In genomic region chr10:126979121-126979635, GRCm38 (mm10) we compare ENCODE assay signal across 7 mouse cellular contexts. TPM values are rescaled to one million over a fixed set of nuclear protein-coding genes. Genes with fewer than 3 reads are reported as not detected.
DNase-seq lines count a peak whose midpoint lies in the region; ATAC-seq and TF ChIP-seq lines count a peak whose summit lies in the region.

No protein-coding gene starts in this region.

- in situ Hi-C loops in Patski (cut with MboI; ENCODE audit: low pct_unique_long_range_greater_than_20kb) = no loop called here

- peak overlapping the region; percentile 91 for H3K4me2 ChIP-seq in embryonic facial prominence, embryonic 14.5 days (ENCODE audit: low read depth, low read length)
- H3K4me2 ChIP-seq in stomach, postnatal 0 days (replicated peaks; ENCODE audit: low read depth) = peak overlapping the region; percentile 83

- TF ChIP-seq CTCF in E14TG2a.4 (conservative IDR thresholded peaks at IDR 0.05; ENCODE audit: low read length) = no peak
- TF ChIP-seq CTCF in Patski (IDR thresholded peaks at IDR 0.05) = no peak
- no peak for TF ChIP-seq CTCF in stomach, postnatal 0 days (IDR thresholded peaks at IDR 0.05; ENCODE audit: low read depth)

- 0% methylated on average over 6 of the region's 62 CpGs for WGBS in embryonic facial prominence, embryonic 14.5 days
- under 1% methylated on average over 54 of the region's 62 CpGs for WGBS in midbrain, embryonic 10.5 days
- WGBS in stomach, postnatal 0 days = 4% methylated on average over 15 of the region's 62 CpGs

- H3K4me1 ChIP-seq in E14TG2a.4 (replicated peaks; ENCODE audit: low read depth, low read length) = peaks cover 82% of the 10 kb centered on the region
- peaks cover 42% of the 10 kb centered on the region for H3K4me1 ChIP-seq in embryonic facial prominence, embryonic 14.5 days (ENCODE audit: control insufficient read depth, insufficient read depth, low read length)
- peaks cover 64% of the 10 kb centered on the region for H3K4me1 ChIP-seq in midbrain, embryonic 10.5 days
- peaks cover 14% of the 10 kb centered on the region for H3K4me1 ChIP-seq in stomach, postnatal 0 days (replicated peaks; ENCODE audit: control insufficient read depth, insufficient read depth)

- no peaks in the 10 kb centered on the region for H3K9me3 ChIP-seq in E14TG2a.4 (ENCODE audit: low read length)
- H3K9me3 ChIP-seq in embryonic facial prominence, embryonic 14.5 days (ENCODE audit: control insufficient read depth, low read length) = no peaks in the 10 kb centered on the region
- no peaks in the 10 kb centered on the region for H3K9me3 ChIP-seq in midbrain, embryonic 10.5 days (replicated peaks)
- no peaks in the 10 kb centered on the region for H3K9me3 ChIP-seq in stomach, postnatal 0 days (ENCODE audit: control insufficient read depth, low read length)

- H3K4me3 ChIP-seq in E14TG2a.4 (replicated peaks; ENCODE audit: low read length) = peak overlapping the region; percentile 91
- H3K4me3 ChIP-seq in embryonic facial prominence, embryonic 14.5 days (ENCODE audit: low read depth, low read length) = peak overlapping the region; percentile 98
- peak overlapping the region; percentile 99 for H3K4me3 ChIP-seq in midbrain, embryonic 10.5 days
- H3K4me3 ChIP-seq in stomach, postnatal 0 days (ENCODE audit: low read depth, low read length) = peak overlapping the region; percentile 97

- intact Hi-C loops in heart, postnatal 10 days (cut with DNase I) = no loop called here

- CTCF ChIA-PET in Patski (lab: Charles Lee) = no interaction called here

- H3K27ac ChIP-seq in embryonic facial prominence, embryonic 14.5 days (replicated peaks; ENCODE audit: low read depth, low read length) = peak overlapping the region; percentile 99
- H3K27ac ChIP-seq in midbrain, embryonic 10.5 days (replicated peaks) = peak overlapping the region; percentile 98
- H3K27ac ChIP-seq in stomach, postnatal 0 days (replicated peaks) = peak overlapping the region; percentile 100

- peak overlapping the region; percentile 98 for H3K9ac ChIP-seq in embryonic facial prominence, embryonic 14.5 days (ENCODE audit: low read depth, low read length)
- H3K9ac ChIP-seq in stomach, postnatal 0 days (ENCODE audit: low read length) = peak overlapping the region; percentile 99

- no peak for DNase-seq in Patski (ENCODE audit: low read depth, low spot score)
- DNase-seq in embryonic facial prominence, embryonic 14.5 days (ENCODE audit: low spot score) = no peak
- peak; percentile 80 to 81 for DNase-seq in heart, postnatal 10 days
- DNase-seq in kidney, postnatal 4 days = peak; percentile 84 to 90
- DNase-seq in midbrain, embryonic 10.5 days (ENCODE audit: low spot score) = peak; percentile 61
- DNase-seq in stomach, postnatal 0 days (ENCODE audit: low spot score) = peak; percentile 66

- peaks cover 24% of the 10 kb centered on the region for H3K36me3 ChIP-seq in E14TG2a.4 (ENCODE audit: insufficient read depth, low read length)
- H3K36me3 ChIP-seq in embryonic facial prominence, embryonic 14.5 days (ENCODE audit: control insufficient read depth, insufficient read depth, low read length) = peaks cover 7% of the 10 kb centered on the region; the same call in 1 of the 2 replicates
- H3K36me3 ChIP-seq in midbrain, embryonic 10.5 days = no peaks in the 10 kb centered on the region; the same call in none of the 2 replicates
- H3K36me3 ChIP-seq in stomach, postnatal 0 days (ENCODE audit: control insufficient read depth, insufficient read depth, low read length) = peaks cover 4% of the 10 kb centered on the region; the same call in 1 of the 2 replicates

- ATAC-seq in Patski = peak; percentile 15
- no peak for ATAC-seq in embryonic facial prominence, embryonic 14.5 days (ENCODE audit: low read depth)
- ATAC-seq in stomach, postnatal 0 days (ENCODE audit: low FRiP score, low TSS enrichment) = peak; percentile 4; the same call in 1 of the 2 replicates

- POLR2A ChIA-PET in Patski (lab: Charles Lee) = no interaction called here

- TF ChIP-seq EP300 in stomach, postnatal 0 days (optimal IDR thresholded peaks at IDR 0.05) = no peak

- H3K27me3 ChIP-seq in E14TG2a.4 (ENCODE audit: insufficient read depth, low read length) (peaks cover 6% of the 10 kb centered on the region), Patski (no peaks in the 10 kb centered on the region)
- H3K27me3 ChIP-seq in embryonic facial prominence, embryonic 14.5 days (replicated peaks; ENCODE audit: control insufficient read depth, insufficient read depth, low read length) = no peaks in the 10 kb centered on the region
- H3K27me3 ChIP-seq in midbrain, embryonic 10.5 days (ENCODE audit: low read depth, poor library complexity, severe bottlenecking) = peaks cover 17% of the 10 kb centered on the region
- no peaks in the 10 kb centered on the region for H3K27me3 ChIP-seq in stomach, postnatal 0 days (ENCODE audit: control insufficient read depth, insufficient read depth, low read length)

RNA-seq across cellular contexts. Expression of gene Ctdsp2, which starts 0.7 kb away (rescaled TPM):
- 101 TPM for polyA plus RNA-seq in Patski (2021)
- polyA plus RNA-seq in embryonic facial prominence, embryonic 14.5 days (2014; fragmentation: Nextera tagmentation; extraction: Ambion mirVana) = 109 and 116 TPM in 2 replicates
- total RNA-seq in heart, postnatal 10 days (2021) = 100 to 1,000 TPM; 131 to 149 TPM
- polyA plus RNA-seq in midbrain, embryonic 10.5 days (2016; fragmentation: Nextera tagmentation; extraction: Ambion mirVana) = 36.8 and 39.3 TPM in 2 replicates
- polyA plus RNA-seq in stomach, postnatal 0 days (2015; fragmentation: Nextera tagmentation; extraction: Ambion mirVana) = 29.1 and 33.0 TPM in 2 replicates

RNA-seq across cellular contexts. Expression of gene Avil, which starts 21.3 kb away (rescaled TPM):
- 0.09 TPM for polyA plus RNA-seq in Patski (2021)
- polyA plus RNA-seq in embryonic facial prominence, embryonic 14.5 days (2014; fragmentation: Nextera tagmentation; extraction: Ambion mirVana) = 7.8 and 9.0 TPM in 2 replicates
- under 1 TPM; 0.14 to 0.17 TPM for total RNA-seq in heart, postnatal 10 days (2021)
- polyA plus RNA-seq in midbrain, embryonic 10.5 days (2016; fragmentation: Nextera tagmentation; extraction: Ambion mirVana) = 0.36 and 2.2 TPM in 2 replicates
- polyA plus RNA-seq in stomach, postnatal 0 days (2015; fragmentation: Nextera tagmentation; extraction: Ambion mirVana) = 10.7 and 12.3 TPM in 2 replicates

RNA-seq across cellular contexts. Expression of gene Tsfm, which starts 51.5 kb away (rescaled TPM):
- polyA plus RNA-seq in Patski (2021) = 61.7 TPM
- polyA plus RNA-seq in embryonic facial prominence, embryonic 14.5 days (2014; fragmentation: Nextera tagmentation; extraction: Ambion mirVana) = 61.0 and 61.3 TPM in 2 replicates
- 10 to 100 TPM; 53.1 to 66.2 TPM for total RNA-seq in heart, postnatal 10 days (2021)
- polyA plus RNA-seq in midbrain, embryonic 10.5 days (2016; fragmentation: Nextera tagmentation; extraction: Ambion mirVana) = 101 and 107 TPM in 2 replicates
- 58.9 and 61.3 TPM in 2 replicates for polyA plus RNA-seq in stomach, postnatal 0 days (2015; fragmentation: Nextera tagmentation; extraction: Ambion mirVana)

Comparison
In these comparisons a context has a peak if more than half of its experiments do, and no peak if none do; other contexts are left out.
1. DNase-seq: peak in heart, postnatal 10 days (2 of 2), kidney, postnatal 4 days (2 of 2), midbrain, embryonic 10.5 days (single experiment) and stomach, postnatal 0 days (single experiment); none in Patski (single experiment) and embryonic facial prominence, embryonic 14.5 days (single experiment).
2. Peak in every context shown above with its lines, with median percentiles within 50 percentile points of each other: H3K4me3 ChIP-seq and H3K27ac ChIP-seq.